Mouse (Mus musculus): Measurements from ENCODE around the gene Clca1.

DNA sequence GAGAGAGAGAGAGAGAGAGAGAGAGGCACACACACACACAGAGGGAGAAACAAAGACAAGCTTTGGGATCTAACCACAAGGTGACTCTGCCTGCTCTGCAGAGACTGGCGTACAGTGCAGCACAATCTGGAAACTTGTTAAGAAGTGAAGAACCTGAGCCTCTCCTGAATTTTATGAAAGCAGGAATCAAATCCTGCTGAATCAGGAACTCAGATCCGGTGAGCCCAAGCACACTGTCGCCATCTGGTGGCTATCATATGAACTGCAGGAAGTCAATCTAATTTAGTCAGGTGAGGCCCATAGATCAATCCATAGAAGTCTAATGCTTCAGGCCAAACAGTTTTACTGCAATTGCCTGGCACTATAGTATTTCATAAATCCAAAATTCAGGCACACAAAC lies 5.8 kb downstream of the Clca1 start:
- peak; percentile 28; the same call in 1 of the 2 replicates for TF ChIP-seq CTCF (IDR thresholded peaks at IDR 0.05; ENCODE audit: control insufficient read depth, insufficient read depth, insufficient replicate concordance, low read depth, low read length)
- TF ChIP-seq POLR2A (IDR thresholded peaks at IDR 0.05; ENCODE audit: control insufficient read depth, low read depth, low read length): no peak
